Mouse (Mus musculus) liver, adult 2 months (tissue): ENCODE measurements around the gene Syt1. TPM values are rescaled to one million over a fixed set of nuclear protein-coding genes. Genes with fewer than 3 reads are reported as not detected.

Experiments used
- DNase-seq: peaks from one replicate; pipeline ENCODE4 v3.0.0-alpha.2; 2011; ENCODE audit warnings: low read depth, low spot score; ENCODE audit errors: extremely low read depth
- H3K27ac ChIP-seq: fragments of 200-500 bp; replicated peaks from 2 replicates; pipeline ENCODE4 v1.5.1; 2012; ENCODE audit warnings: low read depth, mild to moderate bottlenecking, control low read depth, inconsistent platforms, low read length; ENCODE audit not compliant: insufficient read depth
- H3K27me3 ChIP-seq: fragments of 200-500 bp; 2 replicates; pipeline ENCODE4 v1.6.1; 2012; ENCODE audit warnings: mild to moderate bottlenecking, moderate library complexity, low read length, inconsistent platforms; ENCODE audit not compliant: control insufficient read depth, insufficient read depth
- H3K36me3 ChIP-seq: fragments of 200-500 bp; 2 replicates; pipeline ENCODE4 v1.6.1; 2012; ENCODE audit warnings: low read length, inconsistent platforms; ENCODE audit not compliant: control insufficient read depth, insufficient read depth
- H3K4me1 ChIP-seq: fragments of 200-500 bp; 2 replicates; pipeline ENCODE4 v1.6.1; 2011; ENCODE audit warnings: low read length; ENCODE audit not compliant: control insufficient read depth, insufficient read depth
- H3K4me3 ChIP-seq: fragments of 200-500 bp; 2 replicates; pipeline ENCODE4 v1.5.1; 2011; ENCODE audit warnings: low read depth, mild to moderate bottlenecking, control low read depth, low read length, moderate library complexity; ENCODE audit not compliant: insufficient read depth
- H3K79me2 ChIP-seq: fragments of 200-500 bp; 2 replicates; pipeline ENCODE4 v1.6.1; 2012; ENCODE audit warnings: inconsistent platforms, mild to moderate bottlenecking, low read length, moderate library complexity; ENCODE audit not compliant: control insufficient read depth, insufficient read depth
- H3K9ac ChIP-seq: fragments of 200-500 bp; 2 replicates; pipeline ENCODE4 v1.6.1; 2012; ENCODE audit warnings: low read depth, mild to moderate bottlenecking, control low read depth, inconsistent platforms, low read length
- CTCF ChIP-seq: fragments of 200-500 bp; IDR thresholded peaks from 2 replicates; pipeline ENCODE4 v1.5.1; 2011; ENCODE audit warnings: low read depth, low read length, control low read depth
- POLR2A ChIP-seq: fragments of 200-500 bp; IDR thresholded peaks from 2 replicates; pipeline ENCODE4 v1.6.1; 2011; ENCODE audit warnings: low read length, control low read depth; ENCODE audit not compliant: insufficient read depth; ENCODE audit errors: extremely low read depth
- WGBS: fragments of 180-500 bp; shearing (Covaris S2); methylation state at CpG from one replicate; pipeline ENCODE4 v1.1.7; 2018; 5-methylcytosine and 5-hydroxymethylcytosine counted together
- polyA plus RNA-seq: library from polyadenylated mRNA; depleted of rRNA; stranded (reverse); fragments of >200 nt; gene quantifications from 2 replicates; pipeline ENCODE4 v1.2.3, GENCODE M21; 2012
- total RNA-seq: library from RNA; depleted of rRNA; stranded (reverse); fragments of >200 nt; gene quantifications from 2 replicates; pipeline ENCODE4 v1.2.3, GENCODE M21; 2014

The Syt1 gene
- total and polyA plus RNA-seq, 2 experiments, result 2.5 to 5.8 TPM

- no peaks in the 10 kb centered on the region for H3K27me3 ChIP-seq
- H3K4me3 ChIP-seq, result no peak overlapping the region
- 77% methylated on average over 5 of the region's 5 CpGs for WGBS
- H3K27ac ChIP-seq, result no peak overlapping the region
- TF ChIP-seq POLR2A, result no peak
- no peak for TF ChIP-seq CTCF
- DNase-seq, result peak; percentile 29
- no peaks in the 10 kb centered on the region for H3K36me3 ChIP-seq
- H3K9ac ChIP-seq, result no peak overlapping the region
- H3K4me1 ChIP-seq, result no peaks in the 10 kb centered on the region
- H3K79me2 ChIP-seq, result no peaks in the 10 kb centered on the region
These were observed 114.3 kb downstream of the Syt1 start for GRCm38 (mm10) chr10:108896529-108896928.

- TF ChIP-seq POLR2A (no peak), CTCF (no peak)
These were observed 117.5 kb downstream of the Syt1 start for GRCm38 (mm10) chr10:108893288-108893687.

GRCm38 (mm10) chr10:108892441-108892840, 118.3 kb downstream of the Syt1 start:
- no peak for DNase-seq
- WGBS, result 95% methylated on average over 1 of the region's 1 CpGs
- no peak overlapping the region for H3K27ac ChIP-seq
- TF ChIP-seq CTCF, result no peak
- no peak for TF ChIP-seq POLR2A
- no peak overlapping the region for H3K4me3 ChIP-seq
- no peak overlapping the region for H3K9ac ChIP-seq
- no peaks in the 10 kb centered on the region for H3K79me2 ChIP-seq
- no peaks in the 10 kb centered on the region for H3K36me3 ChIP-seq
- H3K4me1 ChIP-seq, result no peaks in the 10 kb centered on the region
- H3K27me3 ChIP-seq, result no peaks in the 10 kb centered on the region

More at GRCm38 (mm10) chr10:108893288-108893687, 117.5 kb downstream of the Syt1 start:
- no peaks in the 10 kb centered on the region for H3K79me2 ChIP-seq
- H3K9ac ChIP-seq, result no peak overlapping the region
- H3K4me1 ChIP-seq, result no peaks in the 10 kb centered on the region
- H3K36me3 ChIP-seq, result no peaks in the 10 kb centered on the region
- H3K27me3 ChIP-seq, result no peaks in the 10 kb centered on the region
- H3K4me3 ChIP-seq, result no peak overlapping the region
- DNase-seq, result no peak
- no peak overlapping the region for H3K27ac ChIP-seq
- WGBS, result 90% methylated on average over 6 of the region's 6 CpGs

GRCm38 (mm10) chr10:108889084-108889483, 121.7 kb downstream of the Syt1 start:
- Histone ChIP-seq H3K9ac (no peak overlapping the region), H3K4me1 (peaks cover 2% of the 10 kb centered on the region; the same call in 1 of the 2 replicates), H3K27ac (no peak overlapping the region), H3K27me3 (no peaks in the 10 kb centered on the region), H3K79me2 (no peaks in the 10 kb centered on the region), H3K36me3 (no peaks in the 10 kb centered on the region), H3K4me3 (no peak overlapping the region)
- no peak for DNase-seq
- no peak for TF ChIP-seq CTCF
- no peak for TF ChIP-seq POLR2A
- 81% methylated on average over 4 of the region's 4 CpGs for WGBS

GRCm38 (mm10) chr10:108886781-108887180, 124.0 kb downstream of the Syt1 start:
- H3K4me1 ChIP-seq, result peaks cover 2% of the 10 kb centered on the region; the same call in 1 of the 2 replicates
- DNase-seq, result peak; percentile 90
- no peaks in the 10 kb centered on the region for H3K79me2 ChIP-seq
- no peaks in the 10 kb centered on the region for H3K36me3 ChIP-seq
- TF ChIP-seq CTCF (no peak), POLR2A (no peak)
- H3K27ac ChIP-seq, result no peak overlapping the region
- H3K9ac ChIP-seq, result no peak overlapping the region
- H3K27me3 ChIP-seq, result no peaks in the 10 kb centered on the region
- no peak overlapping the region for H3K4me3 ChIP-seq

- peak; percentile 81 for DNase-seq
- H3K27me3 ChIP-seq, result no peaks in the 10 kb centered on the region
- peaks cover 2% of the 10 kb centered on the region; the same call in 1 of the 2 replicates for H3K4me1 ChIP-seq
- 72% methylated on average over 1 of the region's 1 CpGs for WGBS
- H3K79me2 ChIP-seq, result no peaks in the 10 kb centered on the region
- TF ChIP-seq POLR2A (no peak), CTCF (no peak)
- no peaks in the 10 kb centered on the region for H3K36me3 ChIP-seq
- no peak overlapping the region for H3K27ac ChIP-seq
- no peak overlapping the region for H3K9ac ChIP-seq
- H3K4me3 ChIP-seq, result no peak overlapping the region
These were observed 125.0 kb downstream of the Syt1 start for GRCm38 (mm10) chr10:108885769-108886168.
